Mouse (Mus musculus) myocyte (in vitro differentiated cells): ENCODE results near the gene Rab9. TPM values are rescaled to one million over a fixed set of nuclear protein-coding genes. Genes with fewer than 3 reads are reported as not detected.
A peak's percentile ranks its signal among the peaks of the same experiment; 100 is the strongest.

ENCODE experiments used
- H3K27me3 ChIP-seq: one replicate; pipeline ENCODE4 v1.6.1; 2011; ENCODE audit not compliant: control insufficient read depth, insufficient read depth, insufficient read length
- H3K36me3 ChIP-seq: one replicate; pipeline ENCODE4 v1.6.1; 2011; ENCODE audit not compliant: control insufficient read depth, insufficient read depth
- H3K4me2 ChIP-seq: one replicate; pipeline ENCODE4 v1.6.1; 2011; ENCODE audit warnings: low read depth, control low read depth
- H3K4me3 ChIP-seq: one replicate; pipeline ENCODE4 v1.5.1; 2011; ENCODE audit warnings: mild to moderate bottlenecking, control low read depth, moderate library complexity
- H3K79me2 ChIP-seq: one replicate; pipeline ENCODE4 v1.6.1; 2011; ENCODE audit not compliant: control insufficient read depth, insufficient read depth
- H3ac ChIP-seq: one replicate; pipeline ENCODE4 v1.6.1; 2011; ENCODE audit not compliant: control insufficient read depth, insufficient read length
- CEBPB ChIP-seq: IDR thresholded peaks from 2 replicates; pipeline ENCODE4 v1.6.1; 2011; ENCODE audit warnings: mild to moderate bottlenecking, moderate library complexity; ENCODE audit not compliant: poor library complexity, insufficient read depth, severe bottlenecking
- E2F4 ChIP-seq: IDR thresholded peaks from one replicate; pipeline ENCODE4 v1.6.1; 2011; ENCODE audit warnings: mild to moderate bottlenecking, control low read depth, moderate library complexity; ENCODE audit not compliant: insufficient read depth
- MAX ChIP-seq: IDR thresholded peaks from one replicate; pipeline ENCODE4 v1.6.1; 2011; ENCODE audit warnings: low read depth, mild to moderate bottlenecking, control low read depth
- MYOD1 ChIP-seq, 3 experiments: IDR thresholded peaks; one replicate each; pipeline ENCODE4 v1.6.1; 2011; ENCODE audit warnings: control low read depth in 2 of 3, low read depth in 2 of 3, mild to moderate bottlenecking in 2 of 3, moderate library complexity in 1 of 3; ENCODE audit not compliant: insufficient read length in 2 of 3, control insufficient read depth in 1 of 3
- MYOG ChIP-seq, 3 experiments: IDR thresholded peaks; one replicate each; pipeline ENCODE4 v1.6.1; 2011; ENCODE audit warnings: control low read depth in 2 of 3, low read depth in 2 of 3, mild to moderate bottlenecking in 2 of 3; ENCODE audit not compliant: insufficient read length in 2 of 3, control insufficient read depth in 1 of 3, insufficient read depth in 1 of 3
- POLR2A ChIP-seq: IDR thresholded peaks from one replicate; pipeline ENCODE4 v1.6.1; 2011; ENCODE audit warnings: low read depth, mild to moderate bottlenecking, control low read depth, moderate library complexity; ENCODE audit not compliant: insufficient read length
- POLR2AphosphoS2 ChIP-seq: IDR thresholded peaks from one replicate; pipeline ENCODE4 v1.6.1; 2011; ENCODE audit warnings: low read depth, control low read depth; ENCODE audit not compliant: insufficient read length
- REST ChIP-seq: IDR thresholded peaks from one replicate; pipeline ENCODE4 v1.6.1; 2011; ENCODE audit warnings: mild to moderate bottlenecking, control low read depth, moderate library complexity; ENCODE audit not compliant: insufficient read depth, insufficient read length
- SRF ChIP-seq: IDR thresholded peaks from one replicate; pipeline ENCODE4 v1.6.1; 2011; ENCODE audit warnings: low read depth; ENCODE audit not compliant: control insufficient read depth, insufficient read length
- TCF12 ChIP-seq: IDR thresholded peaks from one replicate; pipeline ENCODE4 v1.6.1; 2011; ENCODE audit warnings: mild to moderate bottlenecking, control low read depth; ENCODE audit not compliant: poor library complexity, insufficient read depth, severe bottlenecking
- TCF3 ChIP-seq: IDR thresholded peaks from one replicate; pipeline ENCODE4 v1.6.1; 2011; ENCODE audit warnings: low read depth, control low read depth; ENCODE audit not compliant: insufficient read length
- USF1 ChIP-seq: IDR thresholded peaks from one replicate; pipeline ENCODE4 v1.6.1; 2011; ENCODE audit warnings: low read depth, mild to moderate bottlenecking, control low read depth, moderate library complexity
- polyA plus RNA-seq: library from polyadenylated mRNA; unstranded; fragments of >200 nt; fragmentation: generic; extraction: Trizol; gene quantifications from one replicate; pipeline ENCODE4 v1.2.1, GENCODE M21; 2012; ENCODE audit warnings: missing spikeins

The Rab9 gene
- polyA plus RNA-seq, 1 experiment, result 20.8 TPM

- no peaks in the 10 kb centered on the region for H3K27me3 ChIP-seq
- no peaks in the 10 kb centered on the region for H3K79me2 ChIP-seq
- no peaks in the 10 kb centered on the region for H3K36me3 ChIP-seq
- H3ac ChIP-seq, result peak overlapping the region; percentile 24
- TF ChIP-seq MYOD1 (IDR thresholded peaks at IDR 0.05; ENCODE audit: control insufficient read depth in 1 of 3, insufficient read length in 2 of 3, low read depth in 2 of 3) (no peak), POLR2AphosphoS2 (peak; percentile 65), TCF3 (no peak), TCF12 (no peak), POLR2A (peak; percentile 76), MYOG (IDR thresholded peaks at IDR 0.05; ENCODE audit: control insufficient read depth in 1 of 3, insufficient read depth in 1 of 3, insufficient read length in 2 of 3, low read depth in 2 of 3) (peak in 1 of 3 experiments; percentile 15)
- peak overlapping the region; percentile 43 for H3K4me3 ChIP-seq
- H3K4me2 ChIP-seq, result peak overlapping the region; percentile 84
Observed at GRCm38 (mm10) chrX:166509761-166510738, 30.4 kb upstream of the Rab9 start.

GRCm38 (mm10) chrX:166504421-166504820 is 24.8 kb upstream of the Rab9 start:
- no peak overlapping the region for H3ac ChIP-seq
- H3K4me2 ChIP-seq, result peak overlapping the region; percentile 51
- TF ChIP-seq USF1 (no peak), SRF (no peak), TCF3 (no peak), CEBPB (0 out of 2 replicates have a peak, but pooled peaks have one; percentile 4), MAX (no peak), REST (no peak), POLR2A (no peak), MYOD1 (IDR thresholded peaks at IDR 0.05; ENCODE audit: control insufficient read depth in 1 of 3, insufficient read length in 2 of 3, low read depth in 2 of 3) (peak in 2 of 3 experiments; percentile 43 to 84), TCF12 (peak; percentile 65), POLR2AphosphoS2 (no peak), MYOG (IDR thresholded peaks at IDR 0.05; ENCODE audit: control insufficient read depth in 1 of 3, insufficient read depth in 1 of 3, insufficient read length in 2 of 3, low read depth in 2 of 3) (peak in 2 of 3 experiments; percentile 32 to 76), E2F4 (no peak)
- no peaks in the 10 kb centered on the region for H3K79me2 ChIP-seq
- H3K27me3 ChIP-seq, result no peaks in the 10 kb centered on the region
- H3K36me3 ChIP-seq, result no peaks in the 10 kb centered on the region
- no peak overlapping the region for H3K4me3 ChIP-seq

DNA sequence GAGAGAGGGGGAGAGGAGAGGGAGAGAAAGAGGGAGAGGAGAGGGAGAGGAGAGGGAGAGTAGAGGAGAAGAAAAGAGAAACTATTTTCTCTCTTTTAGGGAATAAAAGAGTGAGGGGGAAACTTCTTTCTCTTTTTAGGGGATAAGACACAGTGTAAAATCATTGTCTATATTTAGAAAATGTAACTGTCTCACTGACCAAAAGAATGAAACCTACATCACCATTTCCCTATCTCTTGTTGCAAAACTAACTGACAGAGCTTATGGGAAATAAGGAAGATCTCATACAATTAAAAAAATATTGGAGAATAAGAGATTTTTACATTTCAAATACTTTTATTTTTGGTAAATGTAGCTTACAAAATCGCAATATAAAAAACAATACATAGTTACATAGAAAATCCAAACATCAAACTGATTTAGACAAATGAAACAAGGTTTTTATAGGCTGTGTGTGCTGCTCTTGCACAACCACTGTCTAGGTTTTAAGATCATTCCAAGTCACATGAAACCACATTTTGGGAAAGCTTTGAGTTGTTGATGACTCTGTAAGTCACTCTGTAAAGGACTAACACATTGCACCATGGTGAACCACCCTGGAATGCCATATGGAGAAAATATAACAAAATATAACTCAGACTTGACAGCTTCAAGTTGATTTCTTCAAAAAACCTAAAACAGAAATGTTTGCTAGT is 20.0 kb upstream of the Rab9 start:
- no peaks in the 10 kb centered on the region for H3K27me3 ChIP-seq

DNA sequence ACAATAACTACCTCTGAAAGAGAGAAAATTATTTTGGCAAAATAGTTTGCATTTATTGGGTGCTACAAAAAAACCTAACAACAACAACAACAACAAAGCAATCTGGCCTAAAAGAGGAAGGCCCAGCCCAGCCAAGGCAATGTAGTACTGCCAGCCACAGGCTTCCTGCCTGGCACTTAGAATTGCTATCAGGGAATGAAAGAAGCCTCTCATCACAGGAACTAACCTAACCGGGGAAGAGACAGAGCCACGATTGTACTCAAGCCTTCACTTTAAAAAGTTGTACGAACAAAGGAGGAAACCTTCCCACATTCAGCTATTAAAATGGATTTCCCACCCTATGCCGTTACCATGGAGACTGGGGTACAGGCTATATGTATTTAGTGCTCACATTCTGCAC is 18.1 kb upstream of the Rab9 start:
- TF ChIP-seq MYOG (IDR thresholded peaks at IDR 0.05; ENCODE audit: control insufficient read depth in 1 of 3, insufficient read depth in 1 of 3, insufficient read length in 2 of 3, low read depth in 2 of 3) (no peak), REST (no peak), CEBPB (no peak), TCF12 (no peak), MYOD1 (IDR thresholded peaks at IDR 0.05; ENCODE audit: control insufficient read depth in 1 of 3, insufficient read length in 2 of 3, low read depth in 2 of 3) (no peak), SRF (no peak)

More for the DNA sequence above, 20.0 kb upstream of the Rab9 start:
- Histone ChIP-seq H3K36me3 (no peaks in the 10 kb centered on the region), H3K4me3 (no peak overlapping the region), H3K79me2 (no peaks in the 10 kb centered on the region), H3ac (no peak overlapping the region), H3K4me2 (no peak overlapping the region)
- TF ChIP-seq TCF3 (no peak), MAX (no peak), CEBPB (peak; percentile 79; the same call in 1 of the 2 replicates)

DNA sequence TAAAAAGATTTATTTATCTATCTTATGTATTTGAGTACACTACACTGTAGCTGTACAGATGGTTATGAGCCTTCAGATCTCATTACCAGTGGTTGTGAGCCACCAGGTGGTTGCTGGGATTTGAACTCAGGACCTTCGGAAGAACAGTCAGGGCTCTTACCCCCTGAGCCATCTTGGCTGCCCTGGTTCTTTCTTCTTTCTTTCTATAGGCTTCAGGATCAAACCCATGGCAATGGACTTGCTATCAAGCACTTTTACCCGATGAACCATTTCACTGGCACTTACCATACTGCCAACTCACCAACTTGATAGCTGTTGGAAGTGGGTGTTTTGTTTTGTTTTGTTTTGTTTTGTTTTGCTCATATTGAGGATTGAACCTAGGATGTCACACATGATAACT is 15.4 kb upstream of the Rab9 start:
- Histone ChIP-seq H3K79me2 (no peaks in the 10 kb centered on the region), H3K27me3 (no peaks in the 10 kb centered on the region), H3K4me2 (no peak overlapping the region), H3K4me3 (no peak overlapping the region), H3ac (no peak overlapping the region), H3K36me3 (no peaks in the 10 kb centered on the region)
- no peak for TF ChIP-seq E2F4
- TF ChIP-seq MYOG (IDR thresholded peaks at IDR 0.05; ENCODE audit: control insufficient read depth in 1 of 3, insufficient read depth in 1 of 3, insufficient read length in 2 of 3, low read depth in 2 of 3), result no peak
- no peak for TF ChIP-seq MYOD1 (IDR thresholded peaks at IDR 0.05; ENCODE audit: control insufficient read depth in 1 of 3, insufficient read length in 2 of 3, low read depth in 2 of 3)
- no peak for TF ChIP-seq TCF3
- no peak for TF ChIP-seq REST
- no peak for TF ChIP-seq POLR2A
- TF ChIP-seq MAX, result no peak
- TF ChIP-seq TCF12, result no peak
- TF ChIP-seq CEBPB, result no peak
- no peak for TF ChIP-seq SRF
- no peak for TF ChIP-seq USF1
- TF ChIP-seq POLR2AphosphoS2, result no peak

More for the DNA sequence above, 18.1 kb upstream of the Rab9 start:
- no peak overlapping the region for H3K4me2 ChIP-seq
- no peak overlapping the region for H3ac ChIP-seq
- no peaks in the 10 kb centered on the region for H3K27me3 ChIP-seq
- H3K36me3 ChIP-seq, result no peaks in the 10 kb centered on the region
- H3K4me3 ChIP-seq, result no peak overlapping the region
- no peaks in the 10 kb centered on the region for H3K79me2 ChIP-seq
